Mouse (Mus musculus) limb, embryonic 11.5 days (tissue): ENCODE measurements around the gene Cpsf7. TPM values are rescaled to one million over a fixed set of nuclear protein-coding genes. Genes with fewer than 3 reads are reported as not detected.

Experiments used
- ATAC-seq: fragments of 200-750 bp; cut with Nextera tagmentation; 2 replicates; pipeline ENCODE4 v1.8.0; 2017; ENCODE audit warnings: low read depth; ENCODE audit not compliant: insufficient number of reproducible peaks, low FRiP score, low TSS enrichment
- DNase-seq: peaks from one replicate; pipeline ENCODE4 v3.0.0-alpha.2; 2015; ENCODE audit warnings: low spot score
- H3K27ac ChIP-seq: fragments of 300-500 bp; sonication (generic); replicated peaks from 2 replicates; pipeline ENCODE4 v1.5.1; 2014; ENCODE audit warnings: low read depth, mild to moderate bottlenecking, low read length
- H3K27me3 ChIP-seq: fragments of 300-500 bp; sonication (generic); 2 replicates; pipeline ENCODE4 v1.6.1; 2014; ENCODE audit warnings: mild to moderate bottlenecking, low read length, mixed read lengths; ENCODE audit not compliant: control insufficient read depth, insufficient read depth
- H3K36me3 ChIP-seq: fragments of 300-500 bp; sonication (generic); 2 replicates; pipeline ENCODE4 v1.6.1; 2014; ENCODE audit warnings: mild to moderate bottlenecking, low read length, moderate library complexity, mixed read lengths; ENCODE audit not compliant: control insufficient read depth, insufficient read depth
- H3K4me1 ChIP-seq: fragments of 300-500 bp; sonication (generic); 2 replicates; pipeline ENCODE4 v1.6.1; 2014; ENCODE audit warnings: low read length, mixed read lengths; ENCODE audit not compliant: control insufficient read depth, insufficient read depth
- H3K4me2 ChIP-seq: fragments of 300-500 bp; sonication (generic); 2 replicates; pipeline ENCODE4 v1.6.1; 2014; ENCODE audit warnings: low read depth, mild to moderate bottlenecking, moderate library complexity; ENCODE audit not compliant: severe bottlenecking
- H3K4me3 ChIP-seq: fragments of 300-500 bp; sonication (generic); 2 replicates; pipeline ENCODE4 v1.5.1; 2014; ENCODE audit warnings: low read depth, low read length
- H3K9ac ChIP-seq: fragments of 300-500 bp; sonication (generic); 2 replicates; pipeline ENCODE4 v1.6.1; 2014; ENCODE audit warnings: mild to moderate bottlenecking, low read length
- H3K9me3 ChIP-seq: fragments of 300-500 bp; sonication (generic); 2 replicates; pipeline ENCODE4 v1.6.1; 2016; ENCODE audit warnings: low read length; ENCODE audit not compliant: control insufficient read depth
- WGBS: fragments of 180-500 bp; shearing (Covaris S2); extraction: QIAGEN DNeasy Blood & Tissue Kit; methylation state at CpG from one replicate; pipeline ENCODE4 v1.1.7; 2014; 5-methylcytosine and 5-hydroxymethylcytosine counted together
- polyA plus RNA-seq: library from polyadenylated mRNA; unstranded; fragments of >200 nt; fragmentation: Nextera tagmentation; extraction: Ambion mirVana; gene quantifications from 2 replicates; pipeline ENCODE4 v1.2.1, GENCODE M21; 2014

Cpsf7 gene
- polyA plus RNA-seq, 1 experiment from 2014 or later = 62.2 TPM

- Histone ChIP-seq H3K4me3 (no peak overlapping the region), H3K4me1 (no peaks in the 10 kb centered on the region), H3K27me3 (no peaks in the 10 kb centered on the region), H3K9ac (no peak overlapping the region), H3K9me3 (no peaks in the 10 kb centered on the region), H3K36me3 (no peaks in the 10 kb centered on the region), H3K27ac (no peak overlapping the region), H3K4me2 (no peak overlapping the region)
- DNase-seq (no peak), ATAC-seq (no peak)
- 88% methylated on average over 8 of the region's 8 CpGs for WGBS
These were observed 60.0 kb downstream of the Cpsf7 start for GRCm38 (mm10) chr19:10585112-10585511.

GRCm38 (mm10) chr19:10587231-10587630, 62.2 kb downstream of the Cpsf7 start:
- Histone ChIP-seq H3K27ac (no peak overlapping the region), H3K4me3 (no peak overlapping the region), H3K4me1 (no peaks in the 10 kb centered on the region), H3K36me3 (no peaks in the 10 kb centered on the region), H3K4me2 (no peak overlapping the region), H3K9me3 (no peaks in the 10 kb centered on the region), H3K9ac (no peak overlapping the region), H3K27me3 (no peaks in the 10 kb centered on the region)
- DNase-seq (no peak), ATAC-seq (no peak)
- 81% methylated on average over 8 of the region's 8 CpGs for WGBS

- Histone ChIP-seq H3K4me1 (no peaks in the 10 kb centered on the region), H3K4me3 (no peak overlapping the region), H3K27ac (no peak overlapping the region), H3K4me2 (no peak overlapping the region), H3K9me3 (no peaks in the 10 kb centered on the region), H3K9ac (no peak overlapping the region), H3K36me3 (no peaks in the 10 kb centered on the region; the same call in 1 of the 2 replicates), H3K27me3 (no peaks in the 10 kb centered on the region)
- DNase-seq = no peak
- ATAC-seq = no peak
- WGBS = 77% methylated on average over 5 of the region's 5 CpGs
These were observed 64.2 kb downstream of the Cpsf7 start for GRCm38 (mm10) chr19:10589127-10589857.

- H3K36me3 ChIP-seq = no peaks in the 10 kb centered on the region; the same call in 1 of the 2 replicates
- no peak overlapping the region for H3K4me2 ChIP-seq
- H3K9me3 ChIP-seq = no peaks in the 10 kb centered on the region
These were observed 65.2 kb downstream of the Cpsf7 start for GRCm38 (mm10) chr19:10590301-10590700.

GRCm38 (mm10) chr19:10591659-10592377, 66.8 kb downstream of the Cpsf7 start:
- Histone ChIP-seq H3K27ac (no peak overlapping the region), H3K4me2 (no peak overlapping the region), H3K9ac (no peak overlapping the region), H3K9me3 (no peaks in the 10 kb centered on the region), H3K27me3 (no peaks in the 10 kb centered on the region), H3K36me3 (no peaks in the 10 kb centered on the region; the same call in 1 of the 2 replicates), H3K4me1 (no peaks in the 10 kb centered on the region), H3K4me3 (no peak overlapping the region)
- ATAC-seq (no peak), DNase-seq (no peak)
- WGBS = 95% methylated on average over 6 of the region's 6 CpGs

More at GRCm38 (mm10) chr19:10590301-10590700, 65.2 kb downstream of the Cpsf7 start:
- no peak for ATAC-seq
- Histone ChIP-seq H3K4me3 (no peak overlapping the region), H3K27me3 (no peaks in the 10 kb centered on the region), H3K4me1 (no peaks in the 10 kb centered on the region), H3K9ac (no peak overlapping the region), H3K27ac (no peak overlapping the region)
- no peak for DNase-seq
- WGBS = 75% methylated on average over 3 of the region's 3 CpGs

Other genes with a start within 250 kb of the Cpsf7 start
- gene Dagla, start 220.4 kb upstream of the Cpsf7 start, polyA plus RNA-seq = 1.3 and 1.4 TPM in 2 replicates
- gene Syt7, start 136.2 kb upstream of the Cpsf7 start, polyA plus RNA-seq = 0.45 and 0.55 TPM in 2 replicates
- 0.09 TPM in 1 of 2 replicates, not detected in the other for gene Lrrc10b, start 67.8 kb upstream of the Cpsf7 start, polyA plus RNA-seq
- 0.16 TPM in 1 of 2 replicates, not detected in the other for gene Ppp1r32, start 42.3 kb upstream of the Cpsf7 start, polyA plus RNA-seq
- gene Sdhaf2, start 876 bp downstream of the Cpsf7 start, polyA plus RNA-seq = 57.2 and 61.0 TPM in 2 replicates
- 64.1 and 66.3 TPM in 2 replicates for gene Tmem216, start 31.0 kb downstream of the Cpsf7 start, polyA plus RNA-seq
- gene Cyb561a3, start 51.9 kb downstream of the Cpsf7 start, polyA plus RNA-seq = 15.8 and 16.4 TPM in 2 replicates
- gene Tmem138, start 52.1 kb downstream of the Cpsf7 start, polyA plus RNA-seq = 49.9 and 52.1 TPM in 2 replicates
- 423 and 456 TPM in 2 replicates for gene Ddb1, start 80.1 kb downstream of the Cpsf7 start, polyA plus RNA-seq
- gene Tkfc, start 80.4 kb downstream of the Cpsf7 start, polyA plus RNA-seq = 23.3 and 24.5 TPM in 2 replicates
- 1.4 and 1.7 TPM in 2 replicates for gene Vwce, start 108.9 kb downstream of the Cpsf7 start, polyA plus RNA-seq
- not detected in 2 replicates for gene Pga5, start 152.8 kb downstream of the Cpsf7 start, polyA plus RNA-seq
- gene Vps37c, start 163.5 kb downstream of the Cpsf7 start, polyA plus RNA-seq = 29.7 and 33.4 TPM in 2 replicates
- gene Cd5, start 213.7 kb downstream of the Cpsf7 start, polyA plus RNA-seq = not detected in 2 replicates